Mouse (Mus musculus) right cerebral cortex, adult 18-20 months (tissue): Measurements from ENCODE around the gene Oxsm.

Source experiments
- DNase-seq: peaks from one replicate; pipeline ENCODE4 v3.0.0; 2022; ENCODE audit warnings: mixed read lengths

Gene Oxsm

GRCm38 (mm10) chr14:16242193-16242815 is 7.3 kb downstream of the Oxsm start:
- DNase-seq: no peak

GRCm38 (mm10) chr14:16236466-16236865 is 13.1 kb downstream of the Oxsm start:
- no peak for DNase-seq

DNA sequence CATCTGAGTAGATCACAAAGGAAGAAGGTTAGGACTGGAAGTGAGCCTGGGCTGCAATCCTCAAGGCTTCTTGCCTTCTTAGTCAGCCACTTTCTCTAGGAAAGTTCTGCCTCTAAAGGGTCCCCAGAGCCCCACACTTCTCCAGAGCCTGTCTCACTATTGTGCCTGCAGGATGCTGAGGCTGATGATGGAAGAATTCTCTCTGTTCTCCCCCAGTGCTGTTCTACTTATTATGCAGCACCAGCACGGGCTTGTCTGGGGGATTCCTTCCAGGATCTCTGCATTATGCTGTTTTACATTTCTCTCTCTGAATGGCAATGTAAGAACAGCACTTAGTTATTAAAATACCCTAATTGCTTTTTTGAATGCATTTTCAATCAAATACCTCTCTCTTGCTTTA is 16.1 kb downstream of the Oxsm start:
- DNase-seq: no peak

DNA sequence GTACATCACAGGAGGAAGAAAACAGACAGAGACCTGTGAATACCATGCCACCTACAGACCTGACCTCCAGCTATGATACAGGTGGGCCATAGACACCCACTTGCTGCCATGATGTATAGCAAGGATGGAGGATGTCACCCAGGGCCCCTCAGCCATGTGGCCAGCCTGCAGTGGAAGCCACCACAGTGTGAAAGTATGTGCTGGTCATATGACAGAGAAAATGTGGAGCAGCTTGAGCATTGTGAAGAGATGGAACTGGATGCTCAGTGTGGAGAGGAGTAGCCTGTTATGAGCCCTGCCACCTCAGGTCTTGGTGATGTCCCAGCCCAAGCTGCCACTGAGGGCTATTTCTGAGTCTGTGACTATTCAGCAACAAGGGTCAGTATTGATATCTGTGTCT is 19.0 kb downstream of the Oxsm start:
- no peak for DNase-seq

- DNase-seq: no peak
Observed at GRCm38 (mm10) chr14:16229395-16229794, 20.2 kb downstream of the Oxsm start.

GRCm38 (mm10) chr14:16219015-16219414 is 30.6 kb downstream of the Oxsm start:
- DNase-seq: no peak

GRCm38 (mm10) chr14:16207722-16208121 is 41.9 kb downstream of the Oxsm start:
- no peak for DNase-seq

GRCm38 (mm10) chr14:16201673-16202072 is 47.9 kb downstream of the Oxsm start:
- DNase-seq: no peak

DNA sequence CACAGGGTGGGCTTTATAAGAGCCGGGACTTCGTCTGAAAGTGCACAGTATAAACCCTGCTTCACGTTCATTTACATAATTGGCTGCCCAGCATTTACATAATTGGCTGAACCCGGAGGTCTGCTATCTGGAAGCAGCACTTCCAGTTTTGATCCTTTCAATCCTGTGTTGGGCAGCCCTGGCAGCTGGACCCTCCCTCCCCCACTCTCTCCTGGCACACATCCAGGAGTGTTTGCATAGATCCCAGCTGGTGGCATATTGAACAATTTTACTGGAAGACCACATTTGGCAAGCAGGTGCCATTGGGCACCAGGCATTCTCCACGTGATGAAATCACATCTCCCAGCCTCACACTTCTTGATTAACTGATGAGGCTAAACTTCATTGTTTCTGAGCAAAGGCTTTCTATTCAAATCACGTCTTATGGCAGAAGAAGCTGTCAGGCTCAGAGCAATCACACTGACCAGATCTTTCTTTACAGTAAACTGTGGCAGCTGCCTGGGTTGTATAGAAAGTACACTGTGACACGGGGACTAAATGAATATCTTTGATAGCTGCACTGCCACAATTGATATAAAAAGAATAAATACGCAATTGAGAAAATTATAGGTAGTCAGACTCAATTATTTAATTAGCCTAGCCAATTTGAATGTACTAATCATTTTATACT is 48.5 kb downstream of the Oxsm start:
- DNase-seq: peak; percentile 42

DNA sequence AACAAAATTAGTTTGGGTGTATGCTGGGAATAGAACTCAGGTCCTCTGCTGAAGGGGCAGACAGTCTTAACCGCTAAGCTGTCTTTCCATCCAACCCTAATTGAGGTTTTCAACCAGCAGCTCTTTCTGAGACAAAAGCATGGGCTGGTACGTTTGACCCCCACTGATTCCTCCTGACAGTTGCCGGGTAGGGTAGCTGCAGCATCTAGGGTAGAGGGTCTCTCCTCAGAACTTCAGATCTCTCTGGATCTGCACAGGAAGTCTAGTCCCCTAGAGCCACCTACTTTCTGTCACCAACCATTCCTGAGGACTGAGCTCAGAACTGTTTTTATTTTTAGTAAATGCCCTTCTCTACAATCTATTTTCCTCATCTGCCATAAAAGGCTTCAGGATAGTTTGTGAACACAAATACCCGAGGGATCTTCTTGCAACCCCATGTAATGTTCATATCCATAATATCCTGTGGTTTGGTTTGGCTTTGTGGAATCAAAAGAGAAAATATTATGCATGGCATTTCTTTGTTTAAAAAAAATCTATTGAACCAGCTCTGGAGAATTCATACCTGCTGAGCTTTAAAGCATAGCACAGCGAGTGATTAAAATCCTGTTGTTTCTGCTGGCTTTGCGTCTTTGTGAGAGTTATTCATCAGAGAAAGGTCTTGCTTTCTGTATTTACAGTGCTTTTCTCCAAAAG is 49.2 kb downstream of the Oxsm start:
- DNase-seq: no peak

DNA sequence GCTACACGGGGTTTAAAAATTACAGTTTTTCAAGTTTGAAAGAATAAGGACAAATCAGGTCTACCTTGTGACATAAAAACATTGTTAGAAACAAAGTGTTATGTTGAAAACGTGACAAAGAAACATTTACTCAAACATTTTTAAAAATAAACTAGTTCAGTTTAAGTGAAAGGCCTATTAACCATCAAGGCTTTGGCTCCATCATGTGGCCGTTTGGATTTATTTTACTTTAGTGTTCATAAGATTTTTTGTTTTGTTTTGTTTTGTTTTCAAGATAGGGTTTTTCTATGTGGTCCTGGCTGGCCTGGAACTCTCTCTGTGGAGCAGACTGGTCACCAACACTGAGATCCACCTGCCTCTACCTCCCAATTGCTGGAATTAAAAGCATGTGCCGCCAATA is 53.1 kb downstream of the Oxsm start:
- DNase-seq: no peak

DNA sequence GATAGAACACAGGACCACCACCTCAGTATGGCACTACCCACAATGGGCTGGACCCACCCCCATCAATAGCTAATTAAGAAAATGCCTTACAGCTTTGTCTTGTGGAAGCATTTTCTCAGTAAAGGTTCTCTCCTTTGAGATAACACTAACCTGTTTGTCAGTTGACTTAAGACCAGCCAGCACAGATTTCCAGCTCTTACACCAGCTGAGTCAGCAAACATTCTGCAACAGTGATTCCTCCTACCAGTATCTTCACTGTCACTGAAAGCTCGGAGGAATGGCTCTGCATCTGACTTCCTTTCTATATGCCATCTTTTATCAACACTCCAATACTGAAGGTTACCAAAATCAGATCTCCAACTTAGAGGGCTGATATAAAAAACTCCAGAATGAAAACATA is 54.1 kb downstream of the Oxsm start:
- DNase-seq: no peak

- DNase-seq: no peak
Observed at GRCm38 (mm10) chr14:16194125-16194524, 55.5 kb downstream of the Oxsm start.

GRCm38 (mm10) chr14:16189142-16189541 is 60.5 kb downstream of the Oxsm start:
- no peak for DNase-seq
